In genomic region chr5:106385838-106386237, GRCm38 (mm10) we compare ENCODE assay signal across 13 mouse cellular contexts.
"Had no signal": no experiment of that assay in that cellular context is flagged by ENCODE, and none has a peak within 500 bp of the region (broad histone marks: within the 10 kb centered on the region; RNA-seq: fewer than 3 reads in every experiment).

No protein-coding gene starts in this region.

- H3K27ac ChIP-seq: left cerebral cortex, adult 2 months; limb, embryonic 10.5 days; liver, embryonic 12.5 days; lung, embryonic 15.5 days; macrophage; neural tube, embryonic 12.5 days; stomach, postnatal 0 days had no signal

- H3K27me3 ChIP-seq: liver, embryonic 12.5 days; lung, embryonic 15.5 days; megakaryocyte, embryonic 14.5 days; neural tube, embryonic 12.5 days had no signal

- H3K4me1 ChIP-seq: liver, embryonic 12.5 days; lung, embryonic 15.5 days; megakaryocyte, embryonic 14.5 days had no signal

- ATAC-seq: liver, embryonic 12.5 days had no signal

- H3K4me2 ChIP-seq: liver, embryonic 12.5 days; lung, embryonic 15.5 days; neural tube, embryonic 12.5 days had no signal

- H3K9me3 ChIP-seq: limb, embryonic 10.5 days; lung, embryonic 15.5 days had no signal

- H3K4me3 ChIP-seq: left cerebral cortex, adult 2 months; limb, embryonic 10.5 days; liver, embryonic 12.5 days; lung, embryonic 15.5 days; megakaryocyte, embryonic 14.5 days; neural tube, embryonic 12.5 days had no signal

- H3K36me3 ChIP-seq: limb, embryonic 10.5 days; liver, embryonic 12.5 days; lung, embryonic 15.5 days; neural tube, embryonic 12.5 days had no signal

- H3K9ac ChIP-seq: liver, embryonic 12.5 days; lung, embryonic 15.5 days; neural tube, embryonic 12.5 days had no signal

- DNase-seq: kidney, adult 11 months; kidney, adult 9 months; kidney, postnatal 25 days; lung, postnatal 14 days; thymus, postnatal 4 days had no signal
